Mouse (Mus musculus): ENCODE data around the gene Lag3. TPM values are rescaled to one million over a fixed set of nuclear protein-coding genes. Genes with fewer than 3 reads are reported as not detected.

Lag3 gene
- polyA plus RNA-seq, 1 experiment, result 0.44 TPM

DNA sequence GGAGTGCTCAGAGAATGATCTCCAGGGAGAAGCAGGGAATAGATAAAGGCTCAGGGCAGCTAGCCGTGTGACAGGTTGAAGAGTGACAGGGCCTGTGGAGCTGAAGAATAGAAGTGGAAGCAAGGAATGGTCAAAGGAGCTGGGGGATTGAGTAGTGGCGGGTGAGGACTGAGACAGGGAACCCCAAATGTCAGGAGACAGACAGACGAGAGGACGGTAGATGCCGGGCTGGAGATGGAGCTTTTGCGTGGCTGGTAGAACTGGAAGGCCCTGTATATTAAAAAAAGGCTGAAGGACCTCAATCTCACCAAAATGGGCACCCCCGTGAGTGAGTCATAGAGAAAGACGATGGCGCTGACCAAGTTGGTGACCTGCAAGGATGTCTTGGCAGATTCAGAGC is 51.0 kb downstream of the Lag3 start:
- Histone ChIP-seq H3K79me3 (ENCODE audit: low read depth) (no peaks in the 10 kb centered on the region), H3K27me3 (ENCODE audit: control insufficient read depth, insufficient read depth, insufficient read length) (peaks cover 37% of the 10 kb centered on the region), H3ac (ENCODE audit: control insufficient read depth, insufficient read length, low read depth) (no peak overlapping the region), H3K79me2 (ENCODE audit: control insufficient read depth, insufficient read depth) (no peaks in the 10 kb centered on the region), H3K36me3 (ENCODE audit: control insufficient read depth, insufficient read depth) (no peaks in the 10 kb centered on the region), H3K4me3 (ENCODE audit: insufficient read depth, poor library complexity, severe bottlenecking) (no peak overlapping the region)
- no peak for TF ChIP-seq MYOD1 (IDR thresholded peaks at IDR 0.05; ENCODE audit: control insufficient read depth, insufficient read length, low read depth)
- no peak for TF ChIP-seq FOSL1 (IDR thresholded peaks at IDR 0.05; ENCODE audit: insufficient read depth, low read length, poor library complexity, severe bottlenecking)
- TF ChIP-seq MAX (IDR thresholded peaks at IDR 0.05), result no peak
- TF ChIP-seq CTCF (IDR thresholded peaks at IDR 0.05; ENCODE audit: control insufficient read depth, insufficient read depth, insufficient read length), result no peak
- no peak for TF ChIP-seq USF1 (IDR thresholded peaks at IDR 0.05; ENCODE audit: low read depth)
- no peak for TF ChIP-seq MYOG (IDR thresholded peaks at IDR 0.05; ENCODE audit: control insufficient read depth, extremely low read depth, insufficient read length)
- no peak for TF ChIP-seq CEBPB (IDR thresholded peaks at IDR 0.05; ENCODE audit: low read depth)

DNA sequence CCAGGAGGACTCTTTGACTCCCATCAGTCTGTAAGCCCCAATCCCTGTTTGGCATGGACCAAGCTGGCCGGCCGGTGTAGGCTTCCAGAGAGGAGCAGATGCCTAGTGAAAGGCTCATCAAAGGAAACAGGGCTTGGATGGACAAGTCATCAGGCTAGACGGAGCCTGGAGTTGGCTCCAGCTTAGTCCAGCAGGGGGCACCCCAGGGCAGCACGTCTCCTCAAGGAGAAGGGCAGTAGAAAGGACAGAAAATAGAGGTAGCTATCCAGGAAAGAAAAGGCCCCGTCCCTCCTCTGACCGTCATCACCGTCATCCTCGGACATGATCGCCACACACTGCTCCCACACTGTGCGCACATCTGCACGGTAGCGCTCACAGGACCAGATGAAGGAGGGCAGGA is 51.8 kb downstream of the Lag3 start:
- H3K79me2 ChIP-seq (ENCODE audit: control insufficient read depth, insufficient read depth), result no peaks in the 10 kb centered on the region
- no peak overlapping the region for H3K4me3 ChIP-seq (ENCODE audit: insufficient read depth, poor library complexity, severe bottlenecking)
- H3K79me3 ChIP-seq (ENCODE audit: low read depth), result no peaks in the 10 kb centered on the region
- H3K36me3 ChIP-seq (ENCODE audit: control insufficient read depth, insufficient read depth), result no peaks in the 10 kb centered on the region
- TF ChIP-seq CEBPB (IDR thresholded peaks at IDR 0.05; ENCODE audit: low read depth), result no peak
- TF ChIP-seq MYOD1 (IDR thresholded peaks at IDR 0.05; ENCODE audit: control insufficient read depth, insufficient read length, low read depth), result no peak
- no peak for TF ChIP-seq MAX (IDR thresholded peaks at IDR 0.05)
- no peak for TF ChIP-seq FOSL1 (IDR thresholded peaks at IDR 0.05; ENCODE audit: insufficient read depth, low read length, poor library complexity, severe bottlenecking)
- TF ChIP-seq MYOG (IDR thresholded peaks at IDR 0.05; ENCODE audit: control insufficient read depth, extremely low read depth, insufficient read length), result no peak
- peak; percentile 79 for TF ChIP-seq CTCF (IDR thresholded peaks at IDR 0.05; ENCODE audit: control insufficient read depth, insufficient read depth, insufficient read length)
- no peak for TF ChIP-seq USF1 (IDR thresholded peaks at IDR 0.05; ENCODE audit: low read depth)
- H3K27me3 ChIP-seq (ENCODE audit: control insufficient read depth, insufficient read depth, insufficient read length), result peaks cover 29% of the 10 kb centered on the region
- no peak overlapping the region for H3ac ChIP-seq (ENCODE audit: control insufficient read depth, insufficient read length, low read depth)

DNA sequence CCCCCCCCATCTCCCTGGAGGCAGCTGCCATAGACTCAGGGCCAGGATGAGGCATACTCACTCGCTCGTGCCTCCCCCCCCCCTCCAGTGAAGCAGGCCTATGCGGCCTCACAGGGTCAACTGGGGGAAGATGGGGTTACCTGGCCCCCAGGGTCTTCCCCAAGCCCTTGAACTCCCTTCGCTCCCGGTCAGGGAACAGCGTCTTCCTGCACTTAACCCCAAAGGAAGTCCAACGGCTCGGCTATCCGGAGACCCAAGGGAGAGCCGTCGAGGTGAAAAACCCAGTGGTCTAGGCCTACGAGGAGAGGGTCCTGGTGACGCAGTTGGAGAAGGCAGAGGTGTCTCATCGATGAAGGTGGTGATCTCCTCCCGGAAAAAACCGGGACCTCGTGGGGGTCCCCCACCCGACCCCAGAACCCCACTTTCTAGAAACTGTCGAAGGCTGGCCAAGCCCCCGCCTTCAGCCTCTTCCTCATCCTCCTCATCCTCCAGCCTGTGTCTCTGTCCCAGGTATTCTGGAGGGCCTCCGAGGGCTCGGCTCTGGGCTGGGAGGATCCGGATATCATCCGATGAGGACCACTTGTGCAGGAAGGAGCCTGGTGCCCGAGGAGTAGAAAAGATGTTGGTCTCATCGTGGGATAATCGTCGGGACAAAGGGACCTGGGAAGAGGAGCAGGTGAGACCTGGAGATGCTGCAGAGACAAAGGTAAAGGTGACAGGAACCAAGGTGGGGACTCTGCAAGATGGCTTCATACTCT is 52.8 kb downstream of the Lag3 start:
- Histone ChIP-seq H3K27me3 (ENCODE audit: control insufficient read depth, insufficient read depth, insufficient read length) (peaks cover 21% of the 10 kb centered on the region), H3ac (ENCODE audit: control insufficient read depth, insufficient read length, low read depth) (no peak overlapping the region), H3K79me2 (ENCODE audit: control insufficient read depth, insufficient read depth) (no peaks in the 10 kb centered on the region), H3K79me3 (ENCODE audit: low read depth) (no peaks in the 10 kb centered on the region), H3K4me3 (ENCODE audit: insufficient read depth, poor library complexity, severe bottlenecking) (no peak overlapping the region), H3K36me3 (ENCODE audit: control insufficient read depth, insufficient read depth) (no peaks in the 10 kb centered on the region)
- TF ChIP-seq MYOG (IDR thresholded peaks at IDR 0.05; ENCODE audit: control insufficient read depth, extremely low read depth, insufficient read length) (no peak), MAX (IDR thresholded peaks at IDR 0.05) (no peak), CTCF (IDR thresholded peaks at IDR 0.05; ENCODE audit: control insufficient read depth, insufficient read depth, insufficient read length) (no peak), CEBPB (IDR thresholded peaks at IDR 0.05; ENCODE audit: low read depth) (no peak), FOSL1 (IDR thresholded peaks at IDR 0.05; ENCODE audit: insufficient read depth, low read length, poor library complexity, severe bottlenecking) (no peak), USF1 (IDR thresholded peaks at IDR 0.05; ENCODE audit: low read depth) (no peak), MYOD1 (IDR thresholded peaks at IDR 0.05; ENCODE audit: control insufficient read depth, insufficient read length, low read depth) (no peak)

DNA sequence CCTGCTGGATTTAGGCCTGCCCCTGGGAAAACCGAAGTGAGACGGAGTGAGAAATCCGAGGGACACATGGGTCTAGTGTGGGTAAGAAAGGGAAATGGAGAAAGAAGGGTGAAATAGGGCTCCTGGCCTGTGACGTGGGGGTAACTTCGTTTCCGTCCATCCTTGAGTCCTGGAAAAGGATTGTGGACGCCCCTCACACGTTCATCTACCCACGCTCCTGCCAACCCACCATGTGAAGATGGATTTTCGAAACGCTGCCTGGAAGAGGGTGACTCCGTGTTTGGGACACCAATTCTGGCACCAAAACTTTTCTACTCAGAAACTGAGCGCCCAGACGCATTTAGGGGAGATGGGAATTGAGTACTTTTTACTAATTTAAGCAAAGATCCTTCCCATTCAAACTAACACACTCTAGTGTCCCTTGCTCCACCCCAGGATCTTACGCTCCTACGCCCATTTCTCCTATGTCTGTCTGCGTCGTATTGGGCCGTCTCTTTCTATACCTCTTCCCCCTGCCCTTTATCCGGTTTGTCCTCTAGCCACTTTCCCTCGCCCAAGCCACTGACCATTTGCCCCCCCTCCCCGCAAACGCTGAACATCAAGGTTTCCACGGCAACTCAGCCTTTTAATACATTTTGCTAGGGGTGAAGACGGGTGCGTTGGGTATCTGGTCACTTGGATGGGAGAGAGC is 53.5 kb downstream of the Lag3 start:
- Histone ChIP-seq H3K79me2 (ENCODE audit: control insufficient read depth, insufficient read depth) (no peaks in the 10 kb centered on the region), H3K27me3 (ENCODE audit: control insufficient read depth, insufficient read depth, insufficient read length) (peaks cover 14% of the 10 kb centered on the region), H3K36me3 (ENCODE audit: control insufficient read depth, insufficient read depth) (no peaks in the 10 kb centered on the region), H3K4me3 (ENCODE audit: insufficient read depth, poor library complexity, severe bottlenecking) (no peak overlapping the region), H3ac (ENCODE audit: control insufficient read depth, insufficient read length, low read depth) (no peak overlapping the region), H3K79me3 (ENCODE audit: low read depth) (no peaks in the 10 kb centered on the region)
- TF ChIP-seq MYOG (IDR thresholded peaks at IDR 0.05; ENCODE audit: control insufficient read depth, extremely low read depth, insufficient read length), result no peak
- TF ChIP-seq CEBPB (IDR thresholded peaks at IDR 0.05; ENCODE audit: low read depth), result no peak
- TF ChIP-seq MYOD1 (IDR thresholded peaks at IDR 0.05; ENCODE audit: control insufficient read depth, insufficient read length, low read depth), result no peak
- no peak for TF ChIP-seq CTCF (IDR thresholded peaks at IDR 0.05; ENCODE audit: control insufficient read depth, insufficient read depth, insufficient read length)
- no peak for TF ChIP-seq FOSL1 (IDR thresholded peaks at IDR 0.05; ENCODE audit: insufficient read depth, low read length, poor library complexity, severe bottlenecking)
- TF ChIP-seq USF1 (IDR thresholded peaks at IDR 0.05; ENCODE audit: low read depth), result no peak
- no peak for TF ChIP-seq MAX (IDR thresholded peaks at IDR 0.05)

DNA sequence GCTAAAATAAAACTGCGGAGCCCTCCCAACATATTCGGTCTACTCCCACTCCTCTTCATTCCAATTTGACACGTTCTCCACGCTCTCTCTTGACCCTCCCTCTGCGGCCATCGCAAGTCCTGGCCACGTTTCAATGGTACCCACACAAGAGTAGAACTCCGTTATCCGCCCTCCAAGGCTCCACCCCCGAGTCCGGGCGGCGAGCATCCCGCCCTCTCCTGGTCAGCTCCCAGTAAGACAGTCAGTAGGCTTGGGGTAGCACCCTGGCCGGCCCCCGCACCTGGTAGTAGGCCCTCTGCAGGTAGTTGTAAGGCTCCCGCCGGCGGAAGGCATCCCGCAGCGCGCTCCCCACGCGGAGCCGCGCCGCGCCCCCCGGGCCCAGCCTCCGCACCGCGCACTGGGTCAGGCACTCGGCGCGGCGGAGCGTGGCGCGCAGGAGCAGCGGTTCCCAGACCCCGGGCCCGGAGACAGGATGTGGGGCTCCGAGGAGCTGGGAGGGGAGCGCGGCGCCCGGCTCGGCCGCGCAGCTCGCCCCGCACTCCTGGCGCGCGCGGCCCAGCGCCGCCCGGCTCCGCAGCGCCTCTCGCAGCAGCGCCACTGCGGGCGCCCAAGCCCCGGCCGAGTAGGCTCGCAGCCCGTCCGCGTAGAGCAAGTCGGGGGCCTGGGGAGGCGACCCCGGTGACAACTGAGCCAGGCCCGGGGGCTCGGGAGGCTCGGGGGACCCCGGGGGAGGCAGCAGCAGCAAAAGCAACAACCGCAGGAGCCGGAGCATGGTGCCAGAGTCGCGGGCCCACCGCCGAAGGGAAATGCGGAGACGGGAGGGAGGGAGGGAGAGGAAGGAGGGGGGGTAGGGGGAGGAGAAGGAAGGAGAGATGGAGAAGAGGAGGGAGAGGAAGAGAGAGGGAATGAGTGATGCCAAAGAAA is 54.3 kb downstream of the Lag3 start, which contains the start of gene P3h3:
Gene P3h3, minus strand, starts transcription at position 837 of the 924 bp plus-strand sequence.
- H3K4me3 ChIP-seq (ENCODE audit: insufficient read depth, poor library complexity, severe bottlenecking), result no peak within 1 kb of the TSS
- peak within 1 kb of the TSS; percentile 21 for H3ac ChIP-seq (ENCODE audit: control insufficient read depth, insufficient read length, low read depth)
- TF ChIP-seq CTCF (IDR thresholded peaks at IDR 0.05; ENCODE audit: control insufficient read depth, insufficient read depth, insufficient read length) (peak; percentile 48), MYOD1 (IDR thresholded peaks at IDR 0.05; ENCODE audit: control insufficient read depth, insufficient read length, low read depth) (no peak)
- H3K79me3 ChIP-seq (ENCODE audit: low read depth), result no peaks in the 10 kb centered on the region
- no peaks in the 10 kb centered on the region for H3K79me2 ChIP-seq (ENCODE audit: control insufficient read depth, insufficient read depth)
- H3K36me3 ChIP-seq (ENCODE audit: control insufficient read depth, insufficient read depth), result no peaks in the 10 kb centered on the region
- H3K27me3 ChIP-seq (ENCODE audit: control insufficient read depth, insufficient read depth, insufficient read length), result peaks cover 10% of the 10 kb centered on the region

Measured in C2C12 (cell line).